Mouse (Mus musculus) embryo, embryonic 11.5 days (tissue): ENCODE results near the gene Ffar3.

Experiments used
- DNase-seq: peaks from one replicate; pipeline ENCODE4 v3.0.0-alpha.2; 2012; ENCODE audit warnings: low read depth, low spot score

The Ffar3 gene

DNA sequence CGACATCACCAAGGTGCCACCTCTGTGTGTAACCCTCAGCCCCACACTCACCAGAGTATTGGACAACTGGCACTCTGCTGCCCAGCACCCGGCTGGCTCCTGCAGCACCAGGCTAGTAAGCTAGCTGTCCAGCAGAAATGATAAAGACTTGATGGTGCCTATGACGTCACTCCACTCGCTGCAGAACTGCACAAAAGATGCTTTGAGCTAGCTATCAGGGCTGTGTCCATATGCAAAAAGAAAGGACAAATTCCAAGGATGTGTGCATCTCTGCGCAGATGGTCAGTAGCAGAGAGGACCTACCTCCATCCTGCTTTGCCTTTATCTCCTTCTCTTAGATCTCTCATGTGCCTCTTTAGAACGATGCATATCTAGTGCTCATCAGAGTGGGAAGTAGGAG is at the start of gene Ffar3:
Ffar3 (minus strand) TSS at position 101 of the 400 bp plus-strand sequence.
- DNase-seq = no peak

DNA sequence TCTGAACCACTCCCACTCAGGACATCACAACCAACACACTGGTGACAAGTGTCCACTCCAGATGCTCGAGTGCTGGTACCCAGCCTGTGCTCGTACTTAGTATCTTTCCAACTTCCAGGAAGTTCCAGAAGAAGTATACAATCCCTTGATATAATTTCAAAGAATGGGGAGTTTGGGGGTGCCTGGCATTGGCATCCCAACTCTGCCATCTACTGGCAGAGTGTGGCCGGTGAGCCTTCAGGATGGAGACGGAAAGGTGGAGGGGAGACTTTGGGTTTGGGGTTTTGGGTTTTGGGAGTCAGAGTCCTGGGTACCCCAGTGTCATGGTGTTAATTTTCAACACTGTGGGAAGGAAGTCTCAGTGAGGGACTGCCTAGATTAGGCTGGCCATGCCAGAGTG is 48.1 kb upstream of the Ffar3 start:
- DNase-seq = no peak

DNA sequence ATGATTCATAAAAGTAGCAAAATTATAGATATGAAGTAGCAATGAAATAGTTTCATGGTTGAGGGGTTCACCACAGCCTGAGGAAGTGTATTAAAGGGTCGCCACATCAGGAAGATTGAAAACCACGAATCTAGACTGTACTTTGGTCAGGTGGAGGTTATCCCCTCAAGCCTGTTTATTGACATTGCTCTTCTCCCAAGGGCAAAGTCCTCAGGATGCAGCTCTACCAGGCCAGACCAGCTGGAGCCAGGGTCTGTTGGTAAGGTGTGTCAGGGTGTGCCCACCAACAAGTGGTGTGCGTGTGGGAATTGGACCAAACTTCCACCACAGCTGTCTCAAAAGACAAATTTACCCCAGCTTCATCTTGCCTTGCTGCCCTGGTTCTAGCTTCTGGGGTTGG is 39.2 kb upstream of the Ffar3 start:
- no peak for DNase-seq

DNA sequence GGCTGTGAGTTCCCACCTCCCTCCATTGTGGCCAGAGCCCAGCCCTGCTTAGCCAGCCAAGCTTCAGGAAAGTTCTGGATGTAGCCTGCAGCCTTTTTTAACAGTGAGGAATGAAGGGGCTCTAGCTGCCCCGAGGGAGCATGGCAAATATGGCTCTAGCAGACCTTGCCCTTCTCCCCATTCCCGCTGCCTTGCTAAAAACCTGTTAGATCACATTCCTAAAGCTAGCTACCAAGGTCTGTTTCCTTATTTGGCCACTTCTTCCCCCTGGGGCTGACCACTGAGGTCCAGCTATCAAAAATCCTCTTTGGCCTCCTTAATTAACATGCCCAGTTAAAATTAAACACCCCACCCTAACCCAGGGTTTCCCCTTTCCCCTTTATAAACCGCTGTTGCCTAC is 36.5 kb upstream of the Ffar3 start:
- no peak for DNase-seq

DNA sequence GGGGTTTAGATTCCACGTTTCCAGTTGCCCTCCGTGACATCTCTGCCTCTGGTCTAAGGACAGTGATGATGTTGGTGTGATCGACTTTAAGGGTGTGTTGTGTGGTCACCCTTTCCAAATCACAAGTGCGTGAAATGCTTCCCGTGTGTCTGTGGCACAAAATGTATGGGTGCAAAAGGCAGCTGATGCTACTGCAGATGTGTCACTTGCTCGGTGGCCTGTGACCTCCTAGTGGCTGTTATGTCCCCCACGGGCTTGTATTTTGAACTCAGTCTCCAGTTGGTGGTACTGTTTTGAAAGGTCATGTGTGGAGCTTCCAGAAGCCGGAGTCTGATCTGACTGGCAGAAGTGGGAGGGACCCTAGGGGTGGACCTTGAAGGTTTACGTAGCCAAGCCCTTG is 35.8 kb upstream of the Ffar3 start:
- no peak for DNase-seq

DNA sequence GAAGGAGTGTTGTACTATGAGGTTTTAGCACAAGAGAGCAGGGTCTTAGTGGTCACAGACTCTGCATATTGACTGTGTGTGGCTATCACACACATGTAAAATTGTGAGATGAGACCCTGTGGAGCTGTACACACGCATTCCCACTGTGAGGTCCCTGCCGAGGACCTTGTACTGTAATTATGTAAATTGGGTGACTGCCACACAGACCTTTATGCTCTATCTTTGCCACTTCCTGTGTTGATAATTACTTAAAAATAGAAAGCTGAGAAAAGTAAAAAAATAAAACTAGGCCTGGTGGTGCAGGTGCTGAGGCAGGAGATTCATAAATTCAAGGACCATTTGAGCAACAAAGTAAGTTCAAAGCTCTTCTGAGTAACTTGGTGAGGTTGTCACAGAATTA is 34.7 kb upstream of the Ffar3 start:
- no peak for DNase-seq

DNA sequence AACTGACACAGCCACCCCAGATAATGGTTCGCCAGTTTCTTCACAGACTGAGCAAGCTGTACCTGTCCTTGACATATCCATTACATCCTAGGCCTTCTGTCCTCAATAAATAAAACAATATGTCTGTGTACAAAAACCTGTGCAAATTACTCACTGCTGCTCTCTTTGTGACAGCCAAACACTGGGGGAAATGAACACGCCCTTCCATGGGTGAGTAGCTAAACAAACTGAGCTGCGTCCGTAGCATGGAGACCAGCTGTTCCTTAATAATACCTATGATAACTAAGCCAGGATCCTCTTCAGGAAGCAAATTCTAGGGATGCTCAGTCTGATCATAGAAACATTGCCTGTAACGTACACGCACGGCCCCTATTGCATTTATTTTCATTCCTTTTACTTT is 32.8 kb upstream of the Ffar3 start:
- no peak for DNase-seq

DNA sequence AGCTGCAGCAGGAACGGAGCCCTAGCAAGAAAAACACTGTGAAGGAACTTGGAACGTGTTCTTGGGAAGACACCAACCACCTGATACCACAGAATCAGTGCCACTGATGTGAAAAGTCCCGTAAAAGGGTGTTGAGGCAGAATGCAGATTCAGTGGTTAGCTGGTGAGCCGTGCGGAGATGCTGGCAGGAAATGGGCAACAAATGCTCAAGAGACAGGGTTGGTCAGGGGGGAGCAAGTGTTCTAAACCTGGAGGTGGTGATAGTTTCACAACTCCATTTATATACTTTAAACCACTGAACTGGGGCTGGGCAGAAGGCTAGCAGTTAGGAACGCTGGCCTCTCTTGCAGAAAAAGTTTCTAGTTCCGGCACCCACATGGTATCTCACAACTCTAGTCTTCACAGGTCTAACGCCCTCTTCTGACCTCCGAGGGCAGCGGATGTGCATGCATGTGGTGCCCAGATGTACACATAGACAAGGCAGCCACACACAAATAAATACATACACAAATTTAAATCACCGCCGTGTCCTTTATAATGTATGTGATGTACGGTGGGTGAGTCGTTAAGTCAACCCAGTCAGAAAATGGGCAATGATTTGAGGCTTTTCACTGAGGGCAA is 31.7 kb upstream of the Ffar3 start:
- DNase-seq = no peak

DNA sequence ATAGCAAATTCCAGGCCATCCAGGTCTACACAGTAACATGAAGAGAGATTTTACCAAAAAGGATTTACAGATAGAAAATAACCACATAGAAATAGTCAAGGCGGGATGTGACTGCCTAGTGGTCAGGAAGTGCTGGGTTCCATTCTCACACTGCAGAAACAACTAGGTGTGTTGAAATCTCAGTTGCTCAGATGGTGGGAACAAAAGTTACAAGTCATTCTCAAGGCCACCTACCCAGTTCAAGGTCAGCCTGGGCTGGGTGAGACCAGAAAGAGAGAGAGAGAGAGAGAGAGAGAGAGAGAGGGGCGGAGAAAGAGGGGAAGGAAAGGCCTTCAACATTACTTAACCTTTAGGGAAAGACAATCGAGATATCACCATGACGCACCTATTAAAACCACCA is 30.9 kb upstream of the Ffar3 start:
- DNase-seq = no peak

DNA sequence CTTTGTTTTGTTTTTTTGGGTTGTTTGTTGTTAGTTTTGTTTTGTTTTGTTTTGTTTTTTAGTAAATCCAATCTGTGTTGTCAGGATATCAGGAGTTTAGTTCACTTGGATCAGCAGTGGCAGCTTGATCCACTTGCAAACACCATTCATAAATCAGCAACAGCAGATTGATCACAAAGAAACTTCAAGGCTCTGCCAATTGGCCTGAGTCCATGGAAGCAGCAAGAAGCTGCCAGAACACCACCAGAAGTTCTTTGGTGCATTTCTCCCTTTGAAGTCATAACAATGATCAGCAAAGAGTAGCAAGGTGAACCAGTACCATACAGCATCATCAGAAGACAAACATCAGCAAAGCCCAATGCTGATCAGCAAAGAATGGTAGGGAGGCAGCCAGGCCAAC is 28.1 kb upstream of the Ffar3 start:
- DNase-seq = no peak

DNA sequence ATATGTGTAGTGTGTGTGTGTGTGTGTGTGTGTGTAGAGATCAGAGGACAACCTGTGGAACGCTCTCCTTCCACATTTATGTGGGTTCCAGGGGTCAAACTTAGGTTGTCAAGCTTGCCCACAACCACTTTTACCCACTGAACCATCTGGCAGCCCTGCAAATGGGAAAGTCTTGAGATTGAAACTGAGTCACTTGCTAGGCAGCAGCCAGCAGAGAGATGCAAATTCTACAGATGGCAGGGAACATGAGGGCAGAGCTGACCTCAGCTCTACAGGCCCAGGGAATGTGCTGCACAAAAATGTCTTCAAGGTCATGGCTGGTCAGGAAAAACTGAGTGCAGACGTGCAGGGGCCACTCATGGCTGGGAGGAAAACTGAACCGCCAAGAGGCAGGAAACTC is 25.4 kb upstream of the Ffar3 start:
- DNase-seq = no peak

DNA sequence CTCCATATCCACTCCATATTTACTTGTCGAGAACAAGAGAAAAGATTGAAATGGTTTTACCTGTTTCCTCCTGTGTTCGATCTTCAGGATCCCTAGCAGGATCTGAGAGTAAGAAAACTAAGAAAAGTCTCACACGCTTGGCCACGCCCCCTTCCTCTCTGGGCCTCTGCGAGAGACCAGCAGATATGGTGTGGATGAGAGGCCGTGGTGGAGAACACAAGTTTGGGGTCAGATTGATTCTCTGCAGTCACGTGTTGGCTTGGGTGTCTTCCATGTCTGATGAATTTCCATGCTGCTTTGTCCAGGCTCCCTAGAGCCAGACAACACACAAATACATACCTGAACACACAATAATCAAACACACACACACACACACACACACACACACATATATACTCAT is 24.2 kb upstream of the Ffar3 start, which contains the start of gene Cd22:
Cd22 (minus strand) TSS at position 167 of the 400 bp plus-strand sequence.
- no peak for DNase-seq

DNA sequence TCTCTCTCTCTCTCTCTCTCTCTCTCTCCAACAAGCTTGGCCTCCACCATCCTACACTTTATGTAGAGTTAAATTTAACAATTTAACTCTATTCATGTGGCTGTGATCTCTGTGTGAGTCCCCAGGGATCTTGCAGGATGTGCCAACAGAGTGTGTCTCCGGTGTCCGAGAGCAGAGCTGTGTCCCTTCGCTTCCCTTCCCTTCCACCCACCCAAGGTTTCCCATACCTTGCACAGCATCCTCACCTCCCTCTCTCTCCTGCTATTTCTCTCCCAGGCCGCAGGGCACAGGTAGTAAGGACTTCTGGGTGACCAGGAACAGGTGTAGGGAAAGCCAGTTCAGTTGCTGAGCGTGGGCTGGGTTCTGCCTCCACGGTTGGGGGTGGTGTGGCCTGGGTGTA is 23.0 kb upstream of the Ffar3 start:
- DNase-seq = no peak

DNA sequence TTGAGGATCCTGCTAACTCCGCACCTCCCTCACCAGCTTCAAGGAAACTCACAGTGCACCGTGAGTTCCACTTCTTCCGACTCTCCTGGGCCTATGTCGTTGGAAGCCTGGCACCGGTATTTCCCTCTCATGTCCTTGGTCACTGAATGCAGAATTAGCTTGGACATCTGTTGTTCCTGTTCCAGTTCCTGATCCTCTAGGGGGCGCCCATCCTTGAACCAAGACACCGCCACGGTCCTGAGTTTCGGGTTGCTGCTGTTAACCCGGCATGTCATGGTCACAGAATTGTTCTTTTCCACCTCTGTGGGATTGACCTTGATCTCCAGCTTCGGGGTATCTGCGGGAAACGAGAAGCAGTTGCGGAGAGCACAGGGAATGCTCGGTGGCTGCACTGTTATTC is 17.1 kb upstream of the Ffar3 start:
- peak; percentile 45 for DNase-seq

DNA sequence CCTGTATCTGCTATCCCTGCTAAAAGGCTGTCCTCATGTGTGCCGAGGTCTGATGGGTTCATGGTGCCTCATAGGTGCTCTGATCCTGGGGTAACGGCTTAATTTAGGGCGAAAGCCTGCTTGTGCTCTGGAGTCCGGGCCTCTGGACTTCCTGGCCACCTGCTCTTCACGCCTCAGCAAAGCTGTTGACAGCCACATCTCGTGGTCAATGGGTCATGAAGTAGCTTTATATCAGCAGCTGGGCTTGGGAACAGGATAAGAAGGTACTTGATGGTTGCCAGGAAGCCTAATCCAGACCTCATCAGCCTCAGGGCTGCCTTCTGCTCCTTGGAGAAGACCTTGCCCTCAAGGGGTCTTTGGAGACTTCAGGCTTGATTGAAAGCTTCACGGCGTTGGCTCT is 7.4 kb upstream of the Ffar3 start:
- DNase-seq = no peak

DNA sequence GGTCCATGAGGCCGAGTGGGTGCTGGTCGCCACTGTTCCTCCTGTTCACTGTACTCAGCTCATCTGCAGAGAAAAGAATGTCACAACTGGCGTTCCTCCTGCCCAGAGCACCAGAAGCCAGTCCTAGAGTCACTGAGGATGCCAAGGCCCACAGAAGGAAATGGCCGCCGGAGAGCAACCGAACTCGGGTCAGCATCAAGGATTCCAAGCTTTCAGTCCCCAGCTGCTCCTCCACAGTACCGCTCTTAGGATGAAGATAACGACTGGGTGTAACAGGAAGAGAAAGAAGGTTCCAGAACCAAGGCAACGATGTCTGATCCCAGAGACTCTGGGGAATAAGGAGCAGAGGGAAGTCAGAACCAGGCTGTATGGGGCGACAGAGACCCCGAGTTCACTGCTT is 5.5 kb upstream of the Ffar3 start, which contains the start of gene Ffar1:
Ffar1 (minus strand) TSS at position 101 of the 400 bp plus-strand sequence.
- DNase-seq = no peak

DNA sequence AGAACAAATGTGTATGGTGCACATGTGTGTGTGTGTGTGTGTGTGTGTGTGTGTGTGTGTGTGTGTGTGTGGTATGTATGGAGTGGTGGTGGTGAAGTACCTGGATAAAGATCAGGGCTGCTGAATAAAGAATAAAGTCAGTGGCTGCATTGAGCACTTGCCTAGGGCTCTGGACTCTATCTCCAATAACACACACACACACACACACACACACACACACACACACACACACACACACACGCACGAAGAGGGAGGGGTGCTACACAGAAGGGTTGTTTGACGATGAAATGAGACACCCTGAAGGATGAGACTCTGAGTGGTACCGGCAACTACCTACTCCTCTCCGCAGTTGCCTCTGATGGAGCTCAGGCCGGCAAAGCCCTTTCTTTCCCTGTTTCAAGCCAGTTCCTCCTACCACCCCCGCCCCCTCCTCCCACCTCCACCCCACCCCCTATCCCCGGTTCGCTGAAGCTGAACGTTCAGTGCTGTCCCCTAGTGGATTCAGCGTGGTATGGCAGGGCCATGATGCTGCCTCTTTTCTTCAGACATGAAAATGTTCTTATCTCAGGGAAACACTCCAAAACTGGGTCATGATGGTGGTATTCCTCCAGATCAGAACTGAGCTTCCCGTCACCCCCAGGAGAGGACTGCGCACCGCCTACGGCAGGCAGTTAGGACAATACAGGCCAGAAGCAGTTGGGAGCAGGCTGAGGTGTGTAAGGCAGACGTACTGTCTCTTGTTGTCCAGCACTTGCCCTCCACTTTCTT is 3.8 kb upstream of the Ffar3 start:
- peak; percentile 43 for DNase-seq

DNA sequence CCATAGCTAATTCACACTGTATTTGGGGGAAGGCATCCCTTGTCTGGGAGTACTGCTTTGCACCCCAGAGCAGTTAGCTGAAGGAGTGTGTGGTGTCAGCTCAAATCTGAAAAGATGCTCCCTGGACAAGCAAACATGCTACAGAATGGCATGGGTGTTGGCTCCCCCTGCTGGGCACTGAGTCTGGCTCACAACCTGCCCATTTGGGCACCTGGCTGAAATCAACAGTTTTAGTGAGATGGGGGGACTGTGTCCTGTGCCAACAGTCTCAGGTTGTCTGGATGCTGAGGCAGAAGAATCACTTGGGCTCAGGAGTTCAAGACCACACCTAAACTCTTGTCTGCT is 3.3 kb upstream of the Ffar3 start:
- peak; percentile 57 for DNase-seq

DNA sequence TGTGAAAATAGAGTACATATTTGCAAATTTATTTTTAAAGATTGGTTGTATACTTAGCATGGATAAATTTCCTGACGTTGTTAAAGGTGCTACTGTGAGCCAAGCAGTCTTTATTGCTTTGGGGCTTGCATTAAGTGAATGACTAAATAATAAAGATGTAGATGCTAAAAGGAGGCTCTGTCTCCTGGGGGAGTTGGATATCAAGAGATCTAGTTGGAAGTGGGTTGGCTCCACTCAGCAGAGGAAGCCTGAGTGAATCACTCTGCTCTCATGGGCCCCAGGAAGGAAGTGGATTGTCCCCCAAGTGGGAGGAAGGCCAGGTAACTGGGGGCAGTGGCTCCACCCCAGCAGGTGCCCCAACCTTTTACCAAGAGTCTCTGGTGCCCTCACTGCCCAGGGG is 1.8 kb upstream of the Ffar3 start:
- no peak for DNase-seq

DNA sequence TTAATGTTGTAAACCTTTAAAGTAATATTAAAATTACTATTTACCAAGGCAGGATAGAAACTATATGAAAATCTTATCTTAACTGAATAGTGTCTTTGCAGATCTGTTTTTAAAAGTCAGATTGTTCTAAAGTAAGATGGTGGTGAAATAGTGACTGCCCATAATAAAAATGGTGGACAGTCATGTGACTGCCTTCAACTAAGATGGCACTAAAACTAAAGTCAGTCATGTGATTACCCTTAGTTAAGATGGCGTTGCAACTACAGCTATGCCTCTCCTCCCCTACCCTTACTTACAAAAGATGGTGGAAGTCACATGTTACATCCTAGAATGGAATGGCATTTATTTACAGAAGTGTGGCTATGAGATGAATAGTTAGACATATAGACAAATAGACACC is 4.6 kb downstream of the Ffar3 start:
- DNase-seq = no peak

DNA sequence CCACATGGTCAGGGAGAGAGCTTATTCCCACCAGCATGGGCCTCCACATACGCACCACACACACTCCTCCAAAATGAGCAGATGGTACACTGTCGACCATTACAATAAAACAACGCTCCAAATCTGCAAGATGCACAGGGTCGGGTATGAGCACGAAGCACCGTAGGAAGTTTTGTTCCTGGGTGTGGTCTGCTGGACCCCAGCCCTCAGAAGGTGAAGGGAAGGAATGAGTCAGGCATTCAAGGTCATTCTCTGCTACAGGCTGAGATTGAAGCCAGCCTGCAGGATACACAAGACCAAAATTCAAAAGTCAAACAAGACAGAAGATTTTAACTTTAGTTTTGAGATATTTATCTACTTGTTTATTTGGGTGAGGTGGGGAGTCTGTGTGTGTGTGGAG is 8.0 kb downstream of the Ffar3 start:
- no peak for DNase-seq

DNA sequence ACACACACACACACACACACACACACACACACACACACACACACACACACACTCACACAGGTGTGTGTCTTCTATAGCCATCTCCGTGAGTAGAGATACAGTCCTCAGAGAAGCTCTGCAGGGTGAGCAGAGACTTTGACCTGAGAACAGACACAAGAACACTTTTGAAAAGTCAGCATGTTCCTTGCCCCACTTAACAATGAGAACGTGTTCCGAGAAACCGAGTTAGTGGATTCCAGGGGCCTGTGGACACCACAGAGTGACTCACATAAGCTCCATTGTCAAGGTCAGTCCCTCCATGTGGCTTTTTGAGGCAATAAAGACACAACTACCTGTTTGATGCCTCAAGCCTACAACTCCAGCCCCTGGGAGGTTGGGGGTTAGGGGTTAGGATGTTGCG is 8.6 kb downstream of the Ffar3 start:
- no peak for DNase-seq

DNA sequence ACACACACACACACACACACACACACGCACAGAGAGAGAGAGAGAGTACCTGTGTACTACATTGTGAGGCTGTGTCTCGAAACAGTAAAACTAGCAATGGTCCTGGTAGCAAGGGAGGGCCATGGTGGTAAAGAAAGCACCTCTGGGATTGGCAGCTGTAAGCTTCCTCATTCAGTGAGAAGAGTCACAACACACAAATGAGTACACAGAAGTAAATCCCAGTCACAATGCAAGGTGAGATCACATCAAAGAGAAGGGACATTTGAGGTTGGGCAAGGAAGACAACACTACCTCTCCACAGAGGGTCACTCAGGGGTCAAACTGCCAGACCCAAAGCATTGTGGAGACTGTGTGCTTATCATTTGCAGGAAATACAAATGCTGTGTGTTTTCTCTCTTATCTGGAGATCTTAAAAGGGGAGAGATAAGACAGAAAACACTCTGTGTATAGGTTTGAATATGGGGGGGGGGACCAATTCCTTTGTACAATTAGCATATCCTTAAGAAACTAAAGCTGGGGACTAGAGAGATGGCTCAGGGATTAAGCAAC is 9.4 kb downstream of the Ffar3 start:
- no peak for DNase-seq
